Mouse (Mus musculus): Measurements from ENCODE around the gene Gm6812. TPM values are rescaled to one million over a fixed set of nuclear protein-coding genes. Genes with fewer than 3 reads are reported as not detected.
"Not testable (repeated sequence)": the region's sequence is repeated elsewhere in the genome, so short reads cannot be mapped to it uniquely, and the experiment has no call there.

Gm6812 gene
- not detected in 2 replicates for polyA plus RNA-seq (2015; fragmentation: Nextera tagmentation; extraction: Ambion mirVana)

GRCm38 (mm10) chrX:68892953-68893352 is at the start of gene Gm6812:
Gene Gm6812, minus strand, starts transcription at chrX:68893053.
- not testable (repeated sequence) for H3K4me2 ChIP-seq; H3K36me3 ChIP-seq; H3K4me1 ChIP-seq (replicated peaks); H3K9me3 ChIP-seq; ATAC-seq (ENCODE audit: low read depth); H3K9ac ChIP-seq; H3K4me3 ChIP-seq; H3K27me3 ChIP-seq; H3K27ac ChIP-seq (replicated peaks)
- WGBS, result 69% methylated on average over 5 of the region's 5 CpGs

DNA sequence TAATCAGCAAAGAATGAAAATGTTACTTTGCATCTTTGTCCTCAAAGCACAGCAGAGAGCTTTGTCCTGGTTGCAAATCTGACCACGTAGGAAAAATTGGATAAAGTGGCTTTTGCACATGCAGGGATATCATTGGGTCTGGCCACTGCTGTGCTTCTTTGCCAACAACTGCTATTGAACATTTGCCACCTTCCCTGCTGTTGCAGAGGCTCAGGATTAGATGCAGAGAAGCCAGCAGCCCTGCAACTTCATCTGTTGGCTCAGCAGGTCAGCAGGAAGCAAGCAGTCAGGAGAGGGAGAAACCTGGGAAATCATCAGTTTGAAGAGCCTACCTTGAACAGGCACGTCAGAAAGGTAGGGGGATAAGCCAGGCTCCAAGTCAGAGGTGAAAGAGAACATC is 27.7 kb downstream of the Gm6812 start:
- no peaks in the 10 kb centered on the region for H3K4me1 ChIP-seq (replicated peaks)
- no peak overlapping the region for H3K9ac ChIP-seq
- H3K9me3 ChIP-seq, result no peaks in the 10 kb centered on the region
- H3K36me3 ChIP-seq, result no peaks in the 10 kb centered on the region
- no peak overlapping the region for H3K4me3 ChIP-seq
- H3K27me3 ChIP-seq, result no peaks in the 10 kb centered on the region
- 41% methylated on average over 2 of the region's 2 CpGs for WGBS
- H3K27ac ChIP-seq (replicated peaks), result no peak overlapping the region
- H3K4me2 ChIP-seq, result no peak overlapping the region
- no peak for ATAC-seq (ENCODE audit: low read depth)

Other genes starting within 250 kb of the Gm6812 start
- 49.5 and 56.3 TPM in 2 replicates for gene Fmr1, start 214.5 kb downstream of the Gm6812 start, polyA plus RNA-seq (2015; fragmentation: Nextera tagmentation; extraction: Ambion mirVana)
- not detected in 2 replicates for gene Fmr1nb, start 131.2 kb downstream of the Gm6812 start, polyA plus RNA-seq (2015; fragmentation: Nextera tagmentation; extraction: Ambion mirVana)
- 3.7 and 4.6 TPM in 2 replicates for gene Gm14698, start 72.0 kb downstream of the Gm6812 start, polyA plus RNA-seq (2015; fragmentation: Nextera tagmentation; extraction: Ambion mirVana)

Data from neural tube, embryonic 13.5 days (tissue).